ENCODE assay signal across 9 mouse cellular contexts in the genomic region with DNA sequence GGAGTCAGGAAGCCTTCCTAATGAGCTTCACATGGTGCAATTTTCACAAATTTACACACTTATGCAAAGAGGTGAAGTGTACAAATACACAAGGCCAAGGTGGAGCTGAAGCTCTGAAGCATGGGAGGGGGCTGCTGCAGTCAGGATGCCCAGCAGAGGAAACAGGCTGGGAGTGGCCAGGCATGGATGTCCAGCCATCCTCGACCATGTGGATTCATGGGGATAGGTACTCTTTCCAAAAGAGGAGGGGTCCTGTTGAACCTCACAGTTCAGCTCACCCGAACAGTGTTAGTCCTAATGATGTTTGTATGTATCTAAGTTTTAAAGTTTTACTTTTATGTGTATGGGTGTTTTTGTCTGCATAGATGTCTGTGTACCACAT.
DNase-seq lines count a peak whose midpoint lies in the region; ATAC-seq and TF ChIP-seq lines count a peak whose summit lies in the region.
"Had no signal": no experiment of that assay in that cellular context is flagged by ENCODE, and none has a peak within 500 bp of the region (broad histone marks: within the 10 kb centered on the region; RNA-seq: fewer than 3 reads in every experiment).

No protein-coding gene starts in this region.

- H3K27me3 ChIP-seq in heart, embryonic 15.5 days: no peaks in the 10 kb centered on the region
- H3K27me3 ChIP-seq in neural tube, embryonic 13.5 days: no peaks in the 10 kb centered on the region
- no peaks in the 10 kb centered on the region for H3K27me3 ChIP-seq in intestine, embryonic 15.5 days (replicated peaks)
- H3K27me3 ChIP-seq in small intestine, adult 2 months (ENCODE audit: control insufficient read depth, insufficient read depth, low read length): no peaks in the 10 kb centered on the region

- 70% methylated on average over 2 of the region's 2 CpGs for WGBS in heart, embryonic 15.5 days
- WGBS in neural tube, embryonic 13.5 days: 74% methylated on average over 2 of the region's 2 CpGs
- WGBS in intestine, embryonic 15.5 days: 68% methylated on average over 2 of the region's 2 CpGs
- WGBS in small intestine, adult 2 months: 84% methylated on average over 2 of the region's 2 CpGs

- intact Hi-C loops in heart, postnatal 14 days (cut with DNase I): no loop called here

- no peak for TF ChIP-seq POLR2A in small intestine, adult 2 months (IDR thresholded peaks at IDR 0.05; ENCODE audit: low read depth, low read length)

- H3K9ac ChIP-seq in heart, embryonic 15.5 days: no peak overlapping the region
- H3K9ac ChIP-seq in neural tube, embryonic 13.5 days: no peak overlapping the region
- H3K9ac ChIP-seq in intestine, embryonic 15.5 days: no peak overlapping the region

- H3K4me3 ChIP-seq in heart, embryonic 15.5 days: no peak overlapping the region
- no peak overlapping the region for H3K4me3 ChIP-seq in neural tube, embryonic 13.5 days
- H3K4me3 ChIP-seq in intestine, embryonic 15.5 days (replicated peaks): no peak overlapping the region
- H3K4me3 ChIP-seq in small intestine, adult 2 months (ENCODE audit: low read depth, low read length): no peak overlapping the region

- H3K4me2 ChIP-seq in heart, embryonic 15.5 days: no peak overlapping the region
- no peak overlapping the region for H3K4me2 ChIP-seq in neural tube, embryonic 13.5 days
- no peak overlapping the region for H3K4me2 ChIP-seq in intestine, embryonic 15.5 days (replicated peaks)

- H3K36me3 ChIP-seq in heart, embryonic 15.5 days: no peaks in the 10 kb centered on the region; the same call in 1 of the 2 replicates
- H3K36me3 ChIP-seq in neural tube, embryonic 13.5 days: no peaks in the 10 kb centered on the region
- H3K36me3 ChIP-seq in intestine, embryonic 15.5 days: no peaks in the 10 kb centered on the region
- no peaks in the 10 kb centered on the region for H3K36me3 ChIP-seq in small intestine, adult 2 months (ENCODE audit: control insufficient read depth, insufficient read depth, low read length)

- no peak for ATAC-seq in heart, embryonic 15.5 days (replicated peaks; ENCODE audit: insufficient number of reproducible peaks, insufficient read depth, low FRiP score, low read depth)
- ATAC-seq in neural tube, embryonic 13.5 days (ENCODE audit: low read depth): no peak
- ATAC-seq in intestine, embryonic 15.5 days: peak; percentile 9; the same call in 1 of the 2 replicates

- H3K9me3 ChIP-seq in heart, embryonic 15.5 days (replicated peaks): no peaks in the 10 kb centered on the region
- no peaks in the 10 kb centered on the region for H3K9me3 ChIP-seq in neural tube, embryonic 13.5 days
- H3K9me3 ChIP-seq in intestine, embryonic 15.5 days: no peaks in the 10 kb centered on the region

- DNase-seq in heart, postnatal 14 days: no peak
- DNase-seq in neural tube, embryonic 10.5 days (ENCODE audit: extremely low spot score, low spot score): no peak
- no peak for DNase-seq in adrenal gland, postnatal 36 days
- no peak for DNase-seq in frontal cortex, postnatal 10 days (ENCODE audit: low spot score in 2 of 2)
- DNase-seq: right cerebral cortex, adult 18-20 months had no signal

- H3K4me1 ChIP-seq in heart, embryonic 15.5 days (replicated peaks): peaks cover 25% of the 10 kb centered on the region
- H3K4me1 ChIP-seq in neural tube, embryonic 13.5 days (replicated peaks): peaks cover 21% of the 10 kb centered on the region
- peaks cover 10% of the 10 kb centered on the region for H3K4me1 ChIP-seq in intestine, embryonic 15.5 days (replicated peaks)
- peaks cover 2% of the 10 kb centered on the region for H3K4me1 ChIP-seq in small intestine, adult 2 months (ENCODE audit: control insufficient read depth, insufficient read depth, insufficient read length, low read length)

- H3K27ac ChIP-seq in heart, embryonic 15.5 days: peak overlapping the region; percentile 70
- H3K27ac ChIP-seq in neural tube, embryonic 13.5 days (replicated peaks): peak overlapping the region; percentile 64
- peak overlapping the region; percentile 41; the same call in 1 of the 2 replicates for H3K27ac ChIP-seq in intestine, embryonic 15.5 days
- peak overlapping the region; percentile 29; the same call in 1 of the 2 replicates for H3K27ac ChIP-seq in small intestine, adult 2 months (ENCODE audit: insufficient read depth, low read depth, low read length)

- TF ChIP-seq CTCF in small intestine, adult 2 months (IDR thresholded peaks at IDR 0.05; ENCODE audit: extremely low read depth, insufficient read length, insufficient replicate concordance, low read depth, low read length): no peak
